Mouse (Mus musculus) spleen, adult 10 weeks (tissue): Measurements from ENCODE around the gene Calml4. TPM values are rescaled to one million over a fixed set of nuclear protein-coding genes. Genes with fewer than 3 reads are reported as not detected.

Source experiments
- polyA plus RNA-seq: library from polyadenylated mRNA; stranded (reverse); fragments of 350-450 nt; fragmentation: Illumina TruSeq; extraction: RNeasy Lipid Tissue Mini Kit (QIAGEN cat#74804); gene quantifications from one replicate; pipeline ENCODE4 v1.2.3, GENCODE M21; 2015; ENCODE audit warnings: low replicate concordance; ENCODE audit not compliant: insufficient read depth

The Calml4 gene
- polyA plus RNA-seq: 6.8 TPM

GRCm38 (mm10) chr9:62857719-62858261 is at the start of gene Calml4:
Gene Calml4, plus strand, starts transcription at chr9:62858080.

DNA sequence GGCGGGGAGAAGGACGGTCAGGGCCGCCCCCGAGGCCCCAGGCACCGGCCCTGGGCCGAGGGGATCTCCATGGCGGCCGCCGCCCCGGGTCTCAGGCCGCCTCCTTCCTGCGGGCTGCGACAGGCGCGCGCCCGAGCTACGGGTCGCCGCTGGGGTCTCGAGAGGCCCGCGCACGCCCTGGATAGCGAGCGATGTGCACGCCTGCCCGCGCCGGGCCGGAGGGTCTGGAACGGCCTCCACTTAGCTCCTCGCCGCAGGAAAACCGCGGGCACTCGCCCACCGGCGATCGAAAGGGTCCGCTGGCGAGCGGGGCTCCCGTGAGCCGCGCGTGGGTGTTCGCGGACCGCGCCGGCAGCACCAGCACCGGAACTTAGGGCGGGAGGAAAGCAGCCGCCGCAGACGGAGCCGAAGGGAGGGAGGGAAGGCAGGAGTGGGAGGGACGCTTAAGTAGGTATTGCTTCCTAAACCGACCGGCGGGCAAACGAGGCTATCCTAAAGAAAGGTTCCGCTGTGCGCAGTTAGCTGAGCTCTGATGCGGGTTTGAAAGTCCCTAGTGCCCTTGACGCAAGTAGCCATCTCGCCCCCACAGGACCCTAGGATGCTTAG is 46.3 kb upstream of the Calml4 start, which contains the start of gene Fem1b:
Gene Fem1b (minus strand): TSS at position 419 of the 606 bp plus-strand sequence.

DNA sequence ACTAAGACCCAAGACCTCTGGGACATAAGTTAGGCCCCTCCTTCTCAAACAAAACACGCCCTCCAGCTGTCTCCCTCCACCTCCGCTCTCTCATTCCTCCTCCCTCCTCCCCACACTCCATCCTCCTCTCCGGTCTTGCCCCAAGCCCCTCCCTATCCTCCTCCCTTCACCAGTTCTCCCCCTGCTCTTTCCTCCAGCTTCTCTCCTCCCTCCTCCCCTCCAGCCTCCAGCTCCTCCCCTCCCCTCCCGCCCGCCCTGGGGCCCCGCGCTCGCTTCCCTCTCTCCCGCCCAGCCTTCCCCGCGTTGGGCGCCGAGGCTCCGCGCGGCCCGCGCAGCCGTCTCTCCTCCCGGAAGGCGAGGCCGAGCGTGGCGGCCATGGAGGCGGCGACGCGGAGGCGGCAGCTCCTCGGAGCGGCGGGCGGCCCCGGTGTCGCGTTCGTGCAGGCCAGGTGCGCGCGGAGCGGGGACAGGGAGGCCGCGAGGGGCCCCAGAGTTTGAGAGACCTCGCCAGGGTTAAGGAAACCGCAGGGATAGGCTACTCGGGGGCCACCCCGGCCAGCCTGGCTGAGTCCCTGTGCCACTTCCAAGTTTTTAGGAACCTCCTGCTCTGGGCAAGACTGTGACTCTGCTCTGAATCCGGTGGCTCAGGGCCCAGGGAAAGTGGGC is 19.2 kb upstream of the Calml4 start, which contains the start of gene Cln6:
Gene Cln6 (plus strand): TSS at position 280 of the 666 bp plus-strand sequence.

Other genes with a start within 250 kb of the Calml4 start
- 1.1 TPM for gene Itga11, start 180.3 kb upstream of the Calml4 start, polyA plus RNA-seq
- gene Fem1b, start 46.1 kb upstream of the Calml4 start, polyA plus RNA-seq: 30.0 TPM
- gene Cln6, start 19.3 kb upstream of the Calml4 start, polyA plus RNA-seq: 12.2 TPM
- 72.5 TPM for gene Pias1, start 129.8 kb downstream of the Calml4 start, polyA plus RNA-seq